ENCODE assay signal across 21 mouse cellular contexts in the genomic region with DNA sequence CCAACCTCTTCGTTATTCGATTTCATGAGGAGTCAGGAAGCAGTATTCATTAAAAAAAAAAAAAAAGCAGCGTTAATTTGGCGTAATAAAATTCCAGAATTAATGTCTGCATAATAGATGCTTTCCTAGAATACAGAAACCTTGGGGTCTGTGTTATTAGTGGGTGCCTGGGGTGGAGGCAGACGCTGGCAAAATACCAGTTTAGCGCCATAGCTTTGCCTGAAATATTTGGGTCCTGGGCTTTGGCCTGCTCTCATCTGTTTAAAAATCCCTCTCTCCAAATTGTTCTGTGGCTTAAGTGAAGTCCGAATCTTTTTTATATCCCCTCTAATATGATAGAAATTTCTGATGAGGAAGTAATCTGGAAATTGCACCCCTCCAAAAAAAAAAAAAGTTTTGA. TPM values are rescaled to one million over a fixed set of nuclear protein-coding genes. Genes with fewer than 3 reads are reported as not detected.
DNase-seq lines count a peak whose midpoint lies in the region; ATAC-seq and TF ChIP-seq lines count a peak whose summit lies in the region.
"Had no signal": no experiment of that assay in that cellular context is flagged by ENCODE, and none has a peak within 500 bp of the region (broad histone marks: within the 10 kb centered on the region; RNA-seq: fewer than 3 reads in every experiment).

No protein-coding gene starts in this region.

- DNase-seq in forebrain, embryonic 11.5 days (ENCODE audit: low spot score): no peak
- DNase-seq in forebrain, postnatal 0 days: no peak
- DNase-seq in heart, adult 18-20 months: no peak
- DNase-seq in left cerebral cortex, adult 18-20 months (ENCODE audit: low spot score in 2 of 2): no peak
- no peak for DNase-seq in heart, postnatal 25 days (ENCODE audit: low spot score)
- DNase-seq: gastrocnemius, postnatal 10 days; lung, postnatal 10 days; thymus, postnatal 25 days had no signal

- H3K27me3 ChIP-seq in forebrain, embryonic 11.5 days (ENCODE audit: control insufficient read depth, insufficient read depth, low read length): peaks cover 93% of the 10 kb centered on the region
- H3K27me3 ChIP-seq in forebrain, postnatal 0 days (ENCODE audit: insufficient read depth, low read length): peaks cover 83% of the 10 kb centered on the region
- peaks cover 87% of the 10 kb centered on the region for H3K27me3 ChIP-seq in forebrain, embryonic 15.5 days
- peaks cover 20% of the 10 kb centered on the region for H3K27me3 ChIP-seq in hindbrain, embryonic 15.5 days
- peaks cover 22% of the 10 kb centered on the region for H3K27me3 ChIP-seq in midbrain, embryonic 16.5 days (ENCODE audit: control insufficient read depth, insufficient read depth, low read depth, low read length)

- no peak overlapping the region for H3K27ac ChIP-seq in forebrain, embryonic 11.5 days (ENCODE audit: low read depth, low read length)
- no peak overlapping the region for H3K27ac ChIP-seq in forebrain, postnatal 0 days (ENCODE audit: low read depth, low read length)
- no peak overlapping the region for H3K27ac ChIP-seq in forebrain, embryonic 15.5 days (replicated peaks)
- peak overlapping the region; percentile 87; the same call in 1 of the 2 replicates for H3K27ac ChIP-seq in hindbrain, embryonic 15.5 days (replicated peaks)
- no peak overlapping the region for H3K27ac ChIP-seq in midbrain, embryonic 16.5 days (ENCODE audit: low read length)
- H3K27ac ChIP-seq: limb, embryonic 12.5 days; liver, embryonic 14.5 days had no signal

- no peaks in the 10 kb centered on the region for H3K36me3 ChIP-seq in forebrain, embryonic 11.5 days (ENCODE audit: control insufficient read depth, insufficient read depth, low read length)
- no peaks in the 10 kb centered on the region for H3K36me3 ChIP-seq in forebrain, postnatal 0 days (ENCODE audit: insufficient read depth)
- no peaks in the 10 kb centered on the region for H3K36me3 ChIP-seq in forebrain, embryonic 15.5 days
- H3K36me3 ChIP-seq in hindbrain, embryonic 15.5 days: no peaks in the 10 kb centered on the region
- no peaks in the 10 kb centered on the region for H3K36me3 ChIP-seq in midbrain, embryonic 16.5 days (ENCODE audit: control insufficient read depth, insufficient read depth, low read length)
- H3K36me3 ChIP-seq: limb, embryonic 12.5 days had no signal

- peak overlapping the region; percentile 34 for H3K4me3 ChIP-seq in forebrain, embryonic 11.5 days (ENCODE audit: low read depth, low read length)
- H3K4me3 ChIP-seq in forebrain, postnatal 0 days (ENCODE audit: low read depth, low read length): no peak overlapping the region
- 0 out of 2 replicates have a peak overlapping the region, but pooled peaks have one; percentile 30 for H3K4me3 ChIP-seq in forebrain, embryonic 15.5 days
- H3K4me3 ChIP-seq in hindbrain, embryonic 15.5 days: peak overlapping the region; percentile 54
- H3K4me3 ChIP-seq in midbrain, embryonic 16.5 days (ENCODE audit: low read depth, low read length): peak overlapping the region; percentile 52

- no peak for TF ChIP-seq CTCF in forebrain, postnatal 0 days (IDR thresholded peaks at IDR 0.05; ENCODE audit: low read depth)

- H3K9me3 ChIP-seq in forebrain, embryonic 11.5 days (ENCODE audit: control insufficient read depth, low read length): no peaks in the 10 kb centered on the region
- no peaks in the 10 kb centered on the region for H3K9me3 ChIP-seq in forebrain, postnatal 0 days (ENCODE audit: low read length)
- no peaks in the 10 kb centered on the region for H3K9me3 ChIP-seq in forebrain, embryonic 15.5 days
- H3K9me3 ChIP-seq in hindbrain, embryonic 15.5 days: no peaks in the 10 kb centered on the region
- H3K9me3 ChIP-seq in midbrain, embryonic 16.5 days (replicated peaks; ENCODE audit: control insufficient read depth, low read length, poor library complexity, severe bottlenecking): no peaks in the 10 kb centered on the region
- H3K9me3 ChIP-seq: limb, embryonic 12.5 days had no signal

- H3K9ac ChIP-seq in forebrain, embryonic 11.5 days (ENCODE audit: low read length): peak overlapping the region; percentile 17; the same call in 1 of the 2 replicates
- H3K9ac ChIP-seq in forebrain, postnatal 0 days: no peak overlapping the region
- no peak overlapping the region for H3K9ac ChIP-seq in forebrain, embryonic 15.5 days (replicated peaks)
- H3K9ac ChIP-seq in hindbrain, embryonic 15.5 days: peak overlapping the region; percentile 62
- H3K9ac ChIP-seq in midbrain, embryonic 16.5 days (ENCODE audit: low read depth, low read length): peak overlapping the region; percentile 72
- H3K9ac ChIP-seq: limb, embryonic 12.5 days; liver, embryonic 14.5 days had no signal

- peak overlapping the region; percentile 35; the same call in 1 of the 2 replicates for H3K4me2 ChIP-seq in forebrain, embryonic 11.5 days (ENCODE audit: low read depth, low read length, severe bottlenecking)
- no peak overlapping the region for H3K4me2 ChIP-seq in forebrain, postnatal 0 days (ENCODE audit: low read depth)
- no peak overlapping the region for H3K4me2 ChIP-seq in forebrain, embryonic 15.5 days (replicated peaks)
- peak overlapping the region; percentile 52 for H3K4me2 ChIP-seq in hindbrain, embryonic 15.5 days
- peak overlapping the region; percentile 61 for H3K4me2 ChIP-seq in midbrain, embryonic 16.5 days (ENCODE audit: low read length)
- H3K4me2 ChIP-seq: limb, embryonic 12.5 days had no signal

- no peak for ATAC-seq in forebrain, embryonic 11.5 days (replicated peaks; ENCODE audit: low FRiP score)
- no peak for ATAC-seq in forebrain, postnatal 0 days
- no peak for ATAC-seq in forebrain, embryonic 15.5 days (replicated peaks)
- no peak for ATAC-seq in hindbrain, embryonic 15.5 days (ENCODE audit: low FRiP score, low read depth)
- no peak for ATAC-seq in midbrain, embryonic 16.5 days
- ATAC-seq: intestine, postnatal 0 days had no signal

- H3K4me1 ChIP-seq in forebrain, embryonic 11.5 days (replicated peaks; ENCODE audit: control insufficient read depth, insufficient read depth, low read length): peaks cover 11% of the 10 kb centered on the region; the same call in 1 of the 2 replicates
- H3K4me1 ChIP-seq in forebrain, postnatal 0 days (ENCODE audit: insufficient read depth): no peaks in the 10 kb centered on the region
- H3K4me1 ChIP-seq in forebrain, embryonic 15.5 days: peaks cover 40% of the 10 kb centered on the region
- H3K4me1 ChIP-seq in hindbrain, embryonic 15.5 days (replicated peaks): peaks cover 28% of the 10 kb centered on the region
- H3K4me1 ChIP-seq in midbrain, embryonic 16.5 days (ENCODE audit: control insufficient read depth, insufficient read depth, low read length): peaks cover 3% of the 10 kb centered on the region; the same call in 1 of the 2 replicates

- intact Hi-C loops in heart, postnatal 25 days (cut with DNase I): no loop called here

- 2% methylated on average over 7 of the region's 7 CpGs for WGBS in forebrain, embryonic 11.5 days
- WGBS in forebrain, postnatal 0 days: 4% methylated on average over 7 of the region's 7 CpGs
- 2% methylated on average over 7 of the region's 7 CpGs for WGBS in forebrain, embryonic 15.5 days
- 4% methylated on average over 7 of the region's 7 CpGs for WGBS in hindbrain, embryonic 15.5 days
- 2% methylated on average over 7 of the region's 7 CpGs for WGBS in midbrain, embryonic 16.5 days

RNA-seq across cellular contexts. Expression of a gene that starts 1.9 kb away (rescaled TPM):
- 27.3 and 28.2 TPM in 2 replicates for polyA plus RNA-seq in forebrain, embryonic 11.5 days (2014; fragmentation: Nextera tagmentation; extraction: Ambion mirVana)
- 3.4 and 5.8 TPM in 2 replicates for total RNA-seq in forebrain, postnatal 0 days (2014; rRNA removed)
- polyA plus RNA-seq in forebrain, postnatal 0 days (2015; fragmentation: Nextera tagmentation; extraction: Ambion mirVana): 0.93 and 2.8 TPM in 2 replicates
- polyA plus RNA-seq in forebrain, embryonic 15.5 days (2015; fragmentation: Nextera tagmentation; extraction: Ambion mirVana): 4.2 and 4.8 TPM in 2 replicates
- polyA plus RNA-seq in hindbrain, embryonic 15.5 days (2015; fragmentation: Nextera tagmentation; extraction: Ambion mirVana): 35.9 and 47.3 TPM in 2 replicates
- 22.5 and 23.8 TPM in 2 replicates for polyA plus RNA-seq in midbrain, embryonic 16.5 days (2015; fragmentation: Nextera tagmentation; extraction: Ambion mirVana)
- not detected for total RNA-seq in heart, adult 18-20 months (2021)
- under 1 TPM; 0.23 to 0.30 TPM for total RNA-seq in left cerebral cortex, adult 18-20 months (2021)
- total RNA-seq in heart, postnatal 25 days (2021): not detected
- total RNA-seq: ES-E14; gastrocnemius, postnatal 10 days; heart, adult 8-10 months; megakaryocyte-erythroid progenitor cell, adult 5-6 weeks; neutrophil, adult 5-6 weeks had no signal
- polyA plus RNA-seq: heart, postnatal 0 days; intestine, postnatal 0 days; liver, embryonic 14.5 days; spleen, adult 2 months; stomach, embryonic 16.5 days had no signal

Comparison
In these comparisons a context has a peak if more than half of its experiments do, and no peak if none do; other contexts are left out.
1. H3K4me2 ChIP-seq: peak in forebrain, embryonic 11.5 days (single experiment), hindbrain, embryonic 15.5 days (single experiment) and midbrain, embryonic 16.5 days (single experiment); none in forebrain, postnatal 0 days (single experiment) and forebrain, embryonic 15.5 days (single experiment).
2. H3K9ac ChIP-seq: peak in forebrain, embryonic 11.5 days (single experiment), hindbrain, embryonic 15.5 days (single experiment) and midbrain, embryonic 16.5 days (single experiment); none in forebrain, postnatal 0 days (single experiment) and forebrain, embryonic 15.5 days (single experiment).